ENCODE assay signal across 16 mouse cellular contexts in genomic region chr5:27009157-27009556, GRCm38 (mm10).
DNase-seq lines count a peak whose midpoint lies in the region; ATAC-seq lines count a peak whose summit lies in the region.
"Had no signal": no experiment of that assay in that cellular context is flagged by ENCODE, and none has a peak within 500 bp of the region (broad histone marks: within the 10 kb centered on the region; RNA-seq: fewer than 3 reads in every experiment).

No protein-coding gene starts in this region.

- DNase-seq in heart, adult 18-20 months: peak; percentile 6 to 38
- DNase-seq in heart, postnatal 14 days: no peak
- DNase-seq in right cerebral cortex, postnatal 25 days: peak; percentile 5
- no peak for DNase-seq in right cerebral cortex, postnatal 4 days
- peak; percentile 83 for DNase-seq in cerebellum, adult 8-10 months
- DNase-seq in cerebellum, postnatal 36 days: peak; percentile 85
- DNase-seq in embryo, embryonic 11 days: no peak
- DNase-seq: adrenal gland, adult 2 months; gastrocnemius, adult 2 months; kidney, postnatal 25 days; liver; thymus, adult 2 months had no signal

- intact Hi-C loops in heart, postnatal 14 days (cut with DNase I): no loop called here

- no peak for ATAC-seq in megakaryocyte-erythroid progenitor cell, adult 5-6 weeks (replicated peaks; ENCODE audit: low FRiP score, low TSS enrichment, poor library complexity, severe bottlenecking)
- ATAC-seq: forebrain, embryonic 14.5 days; intestine, postnatal 0 days; lung, postnatal 0 days had no signal

Comparison
In these comparisons a context has a peak if more than half of its experiments do, and no peak if none do; other contexts are left out.
1. DNase-seq: peak in heart, adult 18-20 months (2 of 2), right cerebral cortex, postnatal 25 days (single experiment), cerebellum, adult 8-10 months (single experiment) and cerebellum, postnatal 36 days (2 of 2); none in heart, postnatal 14 days (0 of 2), right cerebral cortex, postnatal 4 days (single experiment) and embryo, embryonic 11 days (single experiment).